Mouse (Mus musculus) heart, adult 2 months (tissue): ENCODE measurements around the gene Lrrc4.

Source experiments
- CTCF ChIP-seq: fragments of 200-600 bp; IDR thresholded peaks from 2 replicates; pipeline ENCODE4 v1.8.1; 2022; ENCODE audit warnings: antibody characterized with exemption, mild to moderate bottlenecking, moderate library complexity
- EP300 ChIP-seq: fragments of 200-500 bp; IDR thresholded peaks from 2 replicates; pipeline ENCODE4 v1.6.1; 2011; ENCODE audit warnings: low read depth, low read length, control low read depth; ENCODE audit not compliant: insufficient read depth
- POLR2A ChIP-seq: fragments of 200-500 bp; IDR thresholded peaks from 2 replicates; pipeline ENCODE4 v1.6.1; 2011; ENCODE audit warnings: mild to moderate bottlenecking, low read depth, low read length, control low read depth; ENCODE audit not compliant: insufficient read depth

GRCm38 (mm10) chr6:28836600-28836999 lies 5.1 kb upstream of the Lrrc4 start:
- TF ChIP-seq CTCF = peak; percentile 57
- no peak for TF ChIP-seq POLR2A
- TF ChIP-seq EP300 = no peak
